Mouse (Mus musculus): ENCODE results near the gene Slc43a1. TPM values are rescaled to one million over a fixed set of nuclear protein-coding genes. Genes with fewer than 3 reads are reported as not detected.
A peak's percentile ranks its signal among the peaks of the same experiment; 100 is the strongest.
"Not testable (repeated sequence)": the region's sequence is repeated elsewhere in the genome, so short reads cannot be mapped to it uniquely, and the experiment has no call there.

The Slc43a1 gene
- polyA plus RNA-seq, 1 experiment, result 3.6 TPM

GRCm38 (mm10) chr2:84893359-84893758 lies 54.7 kb downstream of the Slc43a1 start:
- DNase-seq, result no peak
- H3K27me3 ChIP-seq (replicated peaks; ENCODE audit: control insufficient read depth, insufficient read depth, low read length), result no peaks in the 10 kb centered on the region
- H3K27ac ChIP-seq (ENCODE audit: insufficient read depth, low read depth, low read length), result no peak overlapping the region
- no peaks in the 10 kb centered on the region for H3K36me3 ChIP-seq (ENCODE audit: control insufficient read depth, insufficient read depth, low read length)
- H3K4me3 ChIP-seq (ENCODE audit: insufficient read depth, low read depth, low read length), result no peak overlapping the region
- TF ChIP-seq POLR2A (IDR thresholded peaks at IDR 0.05; ENCODE audit: low read depth, low read length) (no peak), CTCF (conservative IDR thresholded peaks at IDR 0.05; ENCODE audit: insufficient read depth, insufficient read length, low read depth, low read length) (no peak)
- H3K4me1 ChIP-seq (ENCODE audit: control insufficient read depth, insufficient read depth, low read length), result no peaks in the 10 kb centered on the region
- whole genome bisulfite sequencing, result 55% methylated on average over 6 of the region's 6 CpGs

GRCm38 (mm10) chr2:84895495-84896198 lies 57.0 kb downstream of the Slc43a1 start:
- peak; percentile 60 for DNase-seq
- 34% methylated on average over 4 of the region's 4 CpGs for WGBS
- H3K27ac ChIP-seq (ENCODE audit: insufficient read depth, low read depth, low read length), result no peak overlapping the region
- H3K27me3 ChIP-seq (replicated peaks; ENCODE audit: control insufficient read depth, insufficient read depth, low read length), result no peaks in the 10 kb centered on the region
- H3K4me3 ChIP-seq (ENCODE audit: insufficient read depth, low read depth, low read length), result no peak overlapping the region
- no peaks in the 10 kb centered on the region for H3K36me3 ChIP-seq (ENCODE audit: control insufficient read depth, insufficient read depth, low read length)
- no peaks in the 10 kb centered on the region for H3K4me1 ChIP-seq (ENCODE audit: control insufficient read depth, insufficient read depth, low read length)
- TF ChIP-seq CTCF (conservative IDR thresholded peaks at IDR 0.05; ENCODE audit: insufficient read depth, insufficient read length, low read depth, low read length) (no peak), POLR2A (IDR thresholded peaks at IDR 0.05; ENCODE audit: low read depth, low read length) (no peak)

GRCm38 (mm10) chr2:84896686-84897085 lies 58.0 kb downstream of the Slc43a1 start:
- H3K27ac ChIP-seq (ENCODE audit: insufficient read depth, low read depth, low read length); H3K36me3 ChIP-seq (ENCODE audit: control insufficient read depth, insufficient read depth, low read length); H3K27me3 ChIP-seq (replicated peaks; ENCODE audit: control insufficient read depth, insufficient read depth, low read length); H3K4me3 ChIP-seq (ENCODE audit: insufficient read depth, low read depth, low read length); H3K4me1 ChIP-seq (ENCODE audit: control insufficient read depth, insufficient read depth, low read length); DNase-seq: not testable (repeated sequence)
- 94% methylated on average over 6 of the region's 6 CpGs for WGBS

GRCm38 (mm10) chr2:84912722-84913121 lies 74.1 kb downstream of the Slc43a1 start:
- H3K27me3 ChIP-seq (replicated peaks; ENCODE audit: control insufficient read depth, insufficient read depth, low read length), result no peaks in the 10 kb centered on the region
- DNase-seq, result peak; percentile 32
- H3K4me3 ChIP-seq (ENCODE audit: insufficient read depth, low read depth, low read length), result no peak overlapping the region
- H3K4me1 ChIP-seq (ENCODE audit: control insufficient read depth, insufficient read depth, low read length), result peaks cover 6% of the 10 kb centered on the region; the same call in 1 of the 2 replicates
- WGBS, result 56% methylated on average over 3 of the region's 3 CpGs
- no peak for TF ChIP-seq CTCF (conservative IDR thresholded peaks at IDR 0.05; ENCODE audit: insufficient read depth, insufficient read length, low read depth, low read length)
- TF ChIP-seq POLR2A (IDR thresholded peaks at IDR 0.05; ENCODE audit: low read depth, low read length), result no peak
- no peaks in the 10 kb centered on the region for H3K36me3 ChIP-seq (ENCODE audit: control insufficient read depth, insufficient read depth, low read length)
- H3K27ac ChIP-seq (ENCODE audit: insufficient read depth, low read depth, low read length), result 0 out of 2 replicates have a peak overlapping the region, but pooled peaks have one; percentile 44

Other genes with a start within 250 kb of the Slc43a1 start
- gene Ctnnd1, start 188.1 kb upstream of the Slc43a1 start, polyA plus RNA-seq (2012; rRNA removed), result 53.2 and 58.7 TPM in 2 replicates
- gene Btbd18, start 179.8 kb upstream of the Slc43a1 start, polyA plus RNA-seq (2012; rRNA removed), result 0.02 TPM in 1 of 2 replicates, not detected in the other
- 29.6 and 32.2 TPM in 2 replicates for gene Selenoh, start 168.1 kb upstream of the Slc43a1 start, polyA plus RNA-seq (2012; rRNA removed)
- gene Gm28635, start 160.8 kb upstream of the Slc43a1 start, polyA plus RNA-seq (2012; rRNA removed), result not detected in 2 replicates
- gene Med19, start 160.4 kb upstream of the Slc43a1 start, polyA plus RNA-seq (2012; rRNA removed), result 7.8 and 9.3 TPM in 2 replicates
- 188 and 193 TPM in 2 replicates for gene Tmx2, start 159.7 kb upstream of the Slc43a1 start, polyA plus RNA-seq (2012; rRNA removed)
- 59.6 and 65.8 TPM in 2 replicates for gene Zdhhc5, start 123.7 kb upstream of the Slc43a1 start, polyA plus RNA-seq (2012; rRNA removed)
- gene Clp1, start 111.5 kb upstream of the Slc43a1 start, polyA plus RNA-seq (2012; rRNA removed), result 9.3 and 11.1 TPM in 2 replicates
- 0.46 and 0.48 TPM in 2 replicates for gene Ypel4, start 104.8 kb upstream of the Slc43a1 start, polyA plus RNA-seq (2012; rRNA removed)
- gene Gm19426, start 95.2 kb upstream of the Slc43a1 start, polyA plus RNA-seq (2012; rRNA removed), result 2.0 TPM in 2 replicates
- 232 and 288 TPM in 2 replicates for gene Serping1, start 63.4 kb upstream of the Slc43a1 start, polyA plus RNA-seq (2012; rRNA removed)
- 18.1 and 24.1 TPM in 2 replicates for gene Ube2l6, start 40.0 kb upstream of the Slc43a1 start, polyA plus RNA-seq (2012; rRNA removed)
- 2.6 TPM in 1 of 2 replicates, not detected in the other for gene Smtnl1, start 16.2 kb upstream of the Slc43a1 start, polyA plus RNA-seq (2012; rRNA removed)
- 62.2 and 90.3 TPM in 2 replicates for gene Timm10, start 11.9 kb upstream of the Slc43a1 start, polyA plus RNA-seq (2012; rRNA removed)
- 1.4 and 1.5 TPM in 2 replicates for gene Rtn4rl2, start 47.9 kb downstream of the Slc43a1 start, polyA plus RNA-seq (2012; rRNA removed)
- gene Slc43a3, start 97.7 kb downstream of the Slc43a1 start, polyA plus RNA-seq (2012; rRNA removed), result 60.8 and 62.2 TPM in 2 replicates
- gene Prg2, start 141.6 kb downstream of the Slc43a1 start, polyA plus RNA-seq (2012; rRNA removed), result 0.16 TPM in 1 of 2 replicates, not detected in the other
- 0.28 TPM in 1 of 2 replicates, not detected in the other for gene Prg3, start 149.4 kb downstream of the Slc43a1 start, polyA plus RNA-seq (2012; rRNA removed)
- 70.2 and 78.9 TPM in 2 replicates for gene Ssrp1, start 198.4 kb downstream of the Slc43a1 start, polyA plus RNA-seq (2012; rRNA removed)
- gene P2rx3, start 198.6 kb downstream of the Slc43a1 start, polyA plus RNA-seq (2012; rRNA removed), result 0.80 and 0.90 TPM in 2 replicates
- 46.9 and 47.0 TPM in 2 replicates for gene Tnks1bp1, start 209.2 kb downstream of the Slc43a1 start, polyA plus RNA-seq (2012; rRNA removed)